Mouse (Mus musculus) heart, postnatal 0 days (tissue): ENCODE results near the gene Pde4dip.

Source experiments
- CTCF ChIP-seq: IDR thresholded peaks from 2 replicates; pipeline ENCODE4 v1.5.1; 2016; ENCODE audit warnings: antibody characterized with exemption, control low read depth, low read depth
- EP300 ChIP-seq: IDR thresholded peaks from 2 replicates; pipeline ENCODE4 v1.6.1; 2016; ENCODE audit warnings: antibody characterized with exemption, low read depth

GRCm38 (mm10) chr3:97734259-97734658, 154.2 kb downstream of the Pde4dip start:
- TF ChIP-seq CTCF: no peak
- no peak for TF ChIP-seq EP300
